Mouse (Mus musculus) forelimb bud, embryonic 11.5 days (tissue): ENCODE results near the gene Stx8.

Source experiments
- DNase-seq: peaks from one replicate; pipeline ENCODE4 v3.0.0-alpha.2; 2012; ENCODE audit warnings: low read depth, low spot score

Stx8 gene

GRCm38 (mm10) chr11:68198696-68199095, 232.7 kb downstream of the Stx8 start:
- DNase-seq, result no peak

- no peak for DNase-seq
Observed at GRCm38 (mm10) chr11:68199103-68199502, 233.1 kb downstream of the Stx8 start.

GRCm38 (mm10) chr11:68199801-68200423, 233.9 kb downstream of the Stx8 start:
- DNase-seq, result no peak

GRCm38 (mm10) chr11:68200500-68200899, 234.5 kb downstream of the Stx8 start:
- no peak for DNase-seq

- no peak for DNase-seq
Observed at GRCm38 (mm10) chr11:68201063-68201462, 235.1 kb downstream of the Stx8 start.

GRCm38 (mm10) chr11:68201811-68202459, 235.9 kb downstream of the Stx8 start:
- DNase-seq, result no peak

- DNase-seq, result no peak
Observed at GRCm38 (mm10) chr11:68202561-68202960, 236.6 kb downstream of the Stx8 start.

GRCm38 (mm10) chr11:68203658-68204315, 237.8 kb downstream of the Stx8 start:
- no peak for DNase-seq

- no peak for DNase-seq
Observed at GRCm38 (mm10) chr11:68204407-68204806, 238.4 kb downstream of the Stx8 start.

GRCm38 (mm10) chr11:68205572-68206229, 239.7 kb downstream of the Stx8 start:
- no peak for DNase-seq

- DNase-seq, result no peak
Observed at GRCm38 (mm10) chr11:68208023-68208422, 242.0 kb downstream of the Stx8 start.

GRCm38 (mm10) chr11:68208582-68208981, 242.6 kb downstream of the Stx8 start:
- DNase-seq, result no peak

GRCm38 (mm10) chr11:68209506-68209905, 243.5 kb downstream of the Stx8 start:
- no peak for DNase-seq

- no peak for DNase-seq
Observed at GRCm38 (mm10) chr11:68210714-68211113, 244.7 kb downstream of the Stx8 start.

- DNase-seq, result peak; percentile 70
Observed at GRCm38 (mm10) chr11:68211924-68212578, 246.1 kb downstream of the Stx8 start.

- DNase-seq, result no peak
Observed at GRCm38 (mm10) chr11:68213896-68214295, 247.9 kb downstream of the Stx8 start.

- DNase-seq, result no peak
Observed at GRCm38 (mm10) chr11:68214496-68215205, 248.7 kb downstream of the Stx8 start.

- peak; percentile 75 for DNase-seq
Observed at GRCm38 (mm10) chr11:68215206-68215912, 249.4 kb downstream of the Stx8 start.

GRCm38 (mm10) chr11:68216041-68216440, 250.0 kb downstream of the Stx8 start:
- peak; percentile 18 for DNase-seq

- peak; percentile 65 for DNase-seq
Observed at GRCm38 (mm10) chr11:68220733-68221132, 254.7 kb downstream of the Stx8 start.

- no peak for DNase-seq
Observed at GRCm38 (mm10) chr11:68222209-68222608, 256.2 kb downstream of the Stx8 start.
